Mouse (Mus musculus): Measurements from ENCODE around the gene Msi2. TPM values are rescaled to one million over a fixed set of nuclear protein-coding genes. Genes with fewer than 3 reads are reported as not detected.

Gene Msi2
- total and polyA plus RNA-seq, 2 experiments, result 6.4 to 10.8 TPM

- Histone ChIP-seq H3K79me2 (ENCODE audit: control insufficient read depth, insufficient read depth, low read length) (no peaks in the 10 kb centered on the region; the same call in 1 of the 2 replicates), H3K36me3 (ENCODE audit: control insufficient read depth, insufficient read depth, low read length) (no peaks in the 10 kb centered on the region), H3K27me3 (ENCODE audit: control insufficient read depth, insufficient read depth, low read length) (no peaks in the 10 kb centered on the region), H3K27ac (replicated peaks; ENCODE audit: insufficient read depth, low read depth, low read length) (no peak overlapping the region), H3K9ac (ENCODE audit: low read depth, low read length) (no peak overlapping the region), H3K4me3 (ENCODE audit: insufficient read depth, low read depth, low read length) (no peak overlapping the region), H3K4me1 (ENCODE audit: control insufficient read depth, insufficient read depth, low read length) (peaks cover 2% of the 10 kb centered on the region)
- TF ChIP-seq POLR2A (IDR thresholded peaks at IDR 0.05; ENCODE audit: extremely low read depth, insufficient read depth, low read length) (no peak), CTCF (IDR thresholded peaks at IDR 0.05; ENCODE audit: low read depth, low read length) (no peak)
- 91% methylated on average over 6 of the region's 6 CpGs for WGBS
- no peak for DNase-seq (ENCODE audit: extremely low read depth, low read depth, low spot score)
Observed at GRCm38 (mm10) chr11:88548832-88549528, 169.3 kb downstream of the Msi2 start.

- Histone ChIP-seq H3K4me3 (ENCODE audit: insufficient read depth, low read depth, low read length) (no peak overlapping the region), H3K9ac (ENCODE audit: low read depth, low read length) (no peak overlapping the region), H3K36me3 (ENCODE audit: control insufficient read depth, insufficient read depth, low read length) (no peaks in the 10 kb centered on the region), H3K4me1 (ENCODE audit: control insufficient read depth, insufficient read depth, low read length) (no peaks in the 10 kb centered on the region), H3K27ac (replicated peaks; ENCODE audit: insufficient read depth, low read depth, low read length) (no peak overlapping the region), H3K79me2 (ENCODE audit: control insufficient read depth, insufficient read depth, low read length) (no peaks in the 10 kb centered on the region; the same call in 1 of the 2 replicates), H3K27me3 (ENCODE audit: control insufficient read depth, insufficient read depth, low read length) (no peaks in the 10 kb centered on the region)
- DNase-seq (ENCODE audit: extremely low read depth, low read depth, low spot score), result no peak
- 94% methylated on average over 7 of the region's 7 CpGs for WGBS
- TF ChIP-seq POLR2A (IDR thresholded peaks at IDR 0.05; ENCODE audit: extremely low read depth, insufficient read depth, low read length), result no peak
Observed at GRCm38 (mm10) chr11:88548423-88548822, 169.9 kb downstream of the Msi2 start.

GRCm38 (mm10) chr11:88543771-88544170, 174.5 kb downstream of the Msi2 start:
- Histone ChIP-seq H3K27me3 (ENCODE audit: control insufficient read depth, insufficient read depth, low read length) (no peaks in the 10 kb centered on the region), H3K4me1 (ENCODE audit: control insufficient read depth, insufficient read depth, low read length) (no peaks in the 10 kb centered on the region), H3K36me3 (ENCODE audit: control insufficient read depth, insufficient read depth, low read length) (no peaks in the 10 kb centered on the region), H3K9ac (ENCODE audit: low read depth, low read length) (no peak overlapping the region), H3K79me2 (ENCODE audit: control insufficient read depth, insufficient read depth, low read length) (no peaks in the 10 kb centered on the region; the same call in 1 of the 2 replicates), H3K4me3 (ENCODE audit: insufficient read depth, low read depth, low read length) (no peak overlapping the region), H3K27ac (replicated peaks; ENCODE audit: insufficient read depth, low read depth, low read length) (no peak overlapping the region)
- TF ChIP-seq POLR2A (IDR thresholded peaks at IDR 0.05; ENCODE audit: extremely low read depth, insufficient read depth, low read length) (no peak), CTCF (IDR thresholded peaks at IDR 0.05; ENCODE audit: low read depth, low read length) (no peak)
- DNase-seq (ENCODE audit: extremely low read depth, low read depth, low spot score), result no peak
- 93% methylated on average over 6 of the region's 6 CpGs for WGBS

- no peak overlapping the region for H3K9ac ChIP-seq (ENCODE audit: low read depth, low read length)
- no peak overlapping the region for H3K27ac ChIP-seq (replicated peaks; ENCODE audit: insufficient read depth, low read depth, low read length)
- no peak overlapping the region for H3K4me3 ChIP-seq (ENCODE audit: insufficient read depth, low read depth, low read length)
- no peak for TF ChIP-seq POLR2A (IDR thresholded peaks at IDR 0.05; ENCODE audit: extremely low read depth, insufficient read depth, low read length)
- TF ChIP-seq CTCF (IDR thresholded peaks at IDR 0.05; ENCODE audit: low read depth, low read length), result no peak
- no peak for DNase-seq (ENCODE audit: extremely low read depth, low read depth, low spot score)
- WGBS, result 73% methylated on average over 3 of the region's 3 CpGs
- no peaks in the 10 kb centered on the region for H3K4me1 ChIP-seq (ENCODE audit: control insufficient read depth, insufficient read depth, low read length)
- H3K27me3 ChIP-seq (ENCODE audit: control insufficient read depth, insufficient read depth, low read length), result no peaks in the 10 kb centered on the region
- no peaks in the 10 kb centered on the region for H3K36me3 ChIP-seq (ENCODE audit: control insufficient read depth, insufficient read depth, low read length)
- no peaks in the 10 kb centered on the region; the same call in 1 of the 2 replicates for H3K79me2 ChIP-seq (ENCODE audit: control insufficient read depth, insufficient read depth, low read length)
Observed at GRCm38 (mm10) chr11:88542817-88543216, 175.5 kb downstream of the Msi2 start.

- DNase-seq (ENCODE audit: extremely low read depth, low read depth, low spot score), result peak; percentile 23
- TF ChIP-seq POLR2A (IDR thresholded peaks at IDR 0.05; ENCODE audit: extremely low read depth, insufficient read depth, low read length) (no peak), CTCF (IDR thresholded peaks at IDR 0.05; ENCODE audit: low read depth, low read length) (no peak)
- no peaks in the 10 kb centered on the region for H3K27me3 ChIP-seq (ENCODE audit: control insufficient read depth, insufficient read depth, low read length)
- H3K27ac ChIP-seq (replicated peaks; ENCODE audit: insufficient read depth, low read depth, low read length), result no peak overlapping the region
- H3K9ac ChIP-seq (ENCODE audit: low read depth, low read length), result no peak overlapping the region
- H3K79me2 ChIP-seq (ENCODE audit: control insufficient read depth, insufficient read depth, low read length), result no peaks in the 10 kb centered on the region; the same call in 1 of the 2 replicates
- H3K36me3 ChIP-seq (ENCODE audit: control insufficient read depth, insufficient read depth, low read length), result no peaks in the 10 kb centered on the region
- H3K4me3 ChIP-seq (ENCODE audit: insufficient read depth, low read depth, low read length), result no peak overlapping the region
- H3K4me1 ChIP-seq (ENCODE audit: control insufficient read depth, insufficient read depth, low read length), result no peaks in the 10 kb centered on the region
- WGBS, result 90% methylated on average over 15 of the region's 15 CpGs
Observed at GRCm38 (mm10) chr11:88541666-88542639, 176.4 kb downstream of the Msi2 start.
